Mouse (Mus musculus): ENCODE measurements around the gene Ica1l.
"Not testable (repeated sequence)": the region's sequence is repeated elsewhere in the genome, so short reads cannot be mapped to it uniquely, and the experiment has no call there.

The Ica1l gene

GRCm38 (mm10) chr1:60042796-60043469 lies at the start of gene Ica1l:
Ica1l (minus strand) TSS chr1:60043184.
- DNase-seq (ENCODE audit: extremely low spot score) = peak; percentile 57

GRCm38 (mm10) chr1:60076411-60076810 lies 33.4 kb upstream of the Ica1l start:
- DNase-seq (ENCODE audit: extremely low spot score) = no peak

GRCm38 (mm10) chr1:60075590-60075989 lies 32.6 kb upstream of the Ica1l start:
- DNase-seq (ENCODE audit: extremely low spot score) = no peak

- no peak for DNase-seq (ENCODE audit: extremely low spot score)
These were observed 32.0 kb upstream of the Ica1l start for GRCm38 (mm10) chr1:60074935-60075334.

GRCm38 (mm10) chr1:60070725-60071124 lies 27.7 kb upstream of the Ica1l start:
- DNase-seq (ENCODE audit: extremely low spot score) = not testable (repeated sequence)

GRCm38 (mm10) chr1:60056310-60056709 lies 13.3 kb upstream of the Ica1l start:
- DNase-seq (ENCODE audit: extremely low spot score) = no peak

- DNase-seq (ENCODE audit: extremely low spot score) = no peak
These were observed 11.7 kb upstream of the Ica1l start for GRCm38 (mm10) chr1:60054659-60055058.

GRCm38 (mm10) chr1:60047481-60047880 lies 4.5 kb upstream of the Ica1l start:
- DNase-seq (ENCODE audit: extremely low spot score) = not testable (repeated sequence)

- no peak for DNase-seq (ENCODE audit: extremely low spot score)
These were observed 1.6 kb upstream of the Ica1l start for GRCm38 (mm10) chr1:60044595-60044994.

GRCm38 (mm10) chr1:60042398-60042795 lies 587 bp downstream of the Ica1l start:
- no peak for DNase-seq (ENCODE audit: extremely low spot score)

GRCm38 (mm10) chr1:60035044-60035443 lies 7.9 kb downstream of the Ica1l start:
- DNase-seq (ENCODE audit: extremely low spot score) = no peak

GRCm38 (mm10) chr1:60017031-60017469 lies 25.9 kb downstream of the Ica1l start:
- no peak for DNase-seq (ENCODE audit: extremely low spot score)

GRCm38 (mm10) chr1:60016136-60016611 lies 26.8 kb downstream of the Ica1l start:
- no peak for DNase-seq (ENCODE audit: extremely low spot score)

GRCm38 (mm10) chr1:60015511-60015910 lies 27.5 kb downstream of the Ica1l start:
- DNase-seq (ENCODE audit: extremely low spot score) = no peak

- no peak for DNase-seq (ENCODE audit: extremely low spot score)
These were observed 29.2 kb downstream of the Ica1l start for GRCm38 (mm10) chr1:60013779-60014178.

GRCm38 (mm10) chr1:60008743-60009142 lies 34.2 kb downstream of the Ica1l start:
- DNase-seq (ENCODE audit: extremely low spot score) = no peak

GRCm38 (mm10) chr1:60007337-60007736 lies 35.6 kb downstream of the Ica1l start:
- no peak for DNase-seq (ENCODE audit: extremely low spot score)

- DNase-seq (ENCODE audit: extremely low spot score) = peak; percentile 17
These were observed 42.7 kb downstream of the Ica1l start for GRCm38 (mm10) chr1:60000319-60000718.

GRCm38 (mm10) chr1:59997352-59997751 lies 45.6 kb downstream of the Ica1l start:
- no peak for DNase-seq (ENCODE audit: extremely low spot score)

- no peak for DNase-seq (ENCODE audit: extremely low spot score)
These were observed 47.3 kb downstream of the Ica1l start for GRCm38 (mm10) chr1:59995646-59996045.

GRCm38 (mm10) chr1:59987399-59988040 lies 55.5 kb downstream of the Ica1l start:
- DNase-seq (ENCODE audit: extremely low spot score) = no peak

GRCm38 (mm10) chr1:59986626-59987025 lies 56.4 kb downstream of the Ica1l start:
- DNase-seq (ENCODE audit: extremely low spot score) = no peak

GRCm38 (mm10) chr1:59967291-59967690 lies 75.7 kb downstream of the Ica1l start:
- DNase-seq (ENCODE audit: extremely low spot score) = peak; percentile 4

Data from embryo, embryonic 9.5 days (tissue).